Mouse (Mus musculus): ENCODE data around the gene Tcf7l1.

- TF ChIP-seq CTCF (IDR thresholded peaks at IDR 0.05; ENCODE audit: borderline replicate concordance, insufficient read depth, low read depth, low read length): no peak
- peak; percentile 84; the same call in 1 of the 2 replicates for TF ChIP-seq POLR2A (IDR thresholded peaks at IDR 0.05; ENCODE audit: borderline replicate concordance, insufficient read depth, low read length)
Measured at GRCm38 (mm10) chr6:72597956-72598753, 190.9 kb downstream of the Tcf7l1 start, which contains the start of the genes Elmod3 and Retsat.

Measured in cerebellum, adult 2 months (tissue).